Mouse (Mus musculus): Measurements from ENCODE around the gene Abi3. TPM values are rescaled to one million over a fixed set of nuclear protein-coding genes. Genes with fewer than 3 reads are reported as not detected.
"Not testable (repeated sequence)": the region's sequence is repeated elsewhere in the genome, so short reads cannot be mapped to it uniquely, and the experiment has no call there.

Abi3 gene
- 3.8 and 4.5 TPM in 2 replicates for polyA plus RNA-seq (2016; fragmentation: Nextera tagmentation; extraction: Ambion mirVana)

- H3K27ac ChIP-seq = 0 out of 2 replicates have a peak within 1 kb of the TSS, but pooled peaks have one; percentile 1
- H3K27me3 ChIP-seq = peaks cover 39% of the 10 kb centered on the region
- 13% methylated on average over 11 of the region's 11 CpGs for WGBS
- H3K4me3 ChIP-seq (replicated peaks) = peak within 1 kb of the TSS; percentile 17
- peaks cover 15% of the 10 kb centered on the region for H3K4me1 ChIP-seq (replicated peaks)
- H3K36me3 ChIP-seq = no peaks in the 10 kb centered on the region
- no peaks in the 10 kb centered on the region for H3K9me3 ChIP-seq
- peak within 1 kb of the TSS; percentile 44 for H3K4me2 ChIP-seq
- no peak for ATAC-seq (ENCODE audit: insufficient number of reproducible peaks, insufficient read depth, low FRiP score, low TSS enrichment, low read depth)
- H3K9ac ChIP-seq (replicated peaks) = 0 out of 2 replicates have a peak within 1 kb of the TSS, but pooled peaks have one; percentile 12
These were observed at the start of gene Abi3 for GRCm38 (mm10) chr11:95842074-95842681. TSS of gene Abi3 (minus strand) at chr11:95842476.

DNA sequence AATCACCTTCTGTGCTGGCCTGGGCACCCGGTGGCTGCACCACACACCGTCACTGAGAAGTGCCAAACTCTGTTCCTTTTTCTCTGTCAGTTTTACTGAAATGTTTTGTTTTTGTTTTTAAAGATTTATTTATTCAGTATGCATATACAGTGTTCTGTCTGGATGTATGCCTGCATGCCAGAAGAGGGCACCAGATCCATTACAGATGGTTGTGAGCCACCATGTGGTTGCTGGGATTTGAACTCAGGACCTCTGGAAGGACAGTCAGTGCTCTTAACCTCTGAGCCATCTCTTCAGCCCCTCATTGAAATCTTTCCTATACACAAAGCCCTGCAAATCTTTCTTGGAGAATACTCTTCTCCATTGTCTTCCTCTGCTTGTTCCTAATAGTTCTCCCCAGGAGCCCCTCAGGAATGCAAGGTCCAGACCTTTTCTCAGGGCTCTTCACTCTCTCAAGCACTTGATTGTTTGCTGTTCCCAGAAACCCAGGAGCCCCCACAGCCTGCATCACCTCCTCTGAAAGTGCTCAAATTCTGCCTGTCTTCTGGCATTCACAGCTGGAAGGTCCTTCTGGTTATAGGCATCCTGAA lies 48.3 kb upstream of the Abi3 start:
- Histone ChIP-seq H3K27me3 (no peaks in the 10 kb centered on the region), H3K4me1 (replicated peaks) (no peaks in the 10 kb centered on the region), H3K4me2 (no peak overlapping the region), H3K9me3 (no peaks in the 10 kb centered on the region), H3K27ac (no peak overlapping the region), H3K9ac (replicated peaks) (no peak overlapping the region), H3K4me3 (replicated peaks) (no peak overlapping the region), H3K36me3 (no peaks in the 10 kb centered on the region)
- ATAC-seq (ENCODE audit: insufficient number of reproducible peaks, insufficient read depth, low FRiP score, low TSS enrichment, low read depth) = no peak
- 81% methylated on average over 2 of the region's 2 CpGs for whole genome bisulfite sequencing

DNA sequence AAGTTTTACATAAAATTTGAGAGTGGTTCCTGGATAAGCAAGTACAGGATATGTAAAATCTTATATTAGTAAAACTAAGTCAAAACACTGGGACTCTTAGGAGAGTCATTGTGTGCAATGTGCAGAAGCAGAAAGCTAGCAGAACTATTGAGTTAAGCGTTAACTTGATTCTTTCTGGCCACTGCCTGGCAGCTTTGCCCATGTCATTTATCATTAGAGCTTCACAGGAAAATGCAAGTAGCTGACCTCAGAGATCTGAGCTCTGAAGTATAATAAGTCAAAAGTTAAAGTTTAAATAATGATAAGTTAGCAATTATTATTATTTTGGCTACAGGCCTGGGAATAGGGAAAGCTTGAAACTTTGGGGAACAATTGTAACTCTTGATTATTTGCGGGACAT lies 37.6 kb upstream of the Abi3 start:
- ATAC-seq (ENCODE audit: insufficient number of reproducible peaks, insufficient read depth, low FRiP score, low TSS enrichment, low read depth); H3K27ac ChIP-seq; H3K4me3 ChIP-seq (replicated peaks); H3K27me3 ChIP-seq; H3K4me1 ChIP-seq (replicated peaks); H3K4me2 ChIP-seq; H3K36me3 ChIP-seq; H3K9ac ChIP-seq (replicated peaks); H3K9me3 ChIP-seq: not testable (repeated sequence)
- WGBS = 80% methylated on average over 2 of the region's 2 CpGs

DNA sequence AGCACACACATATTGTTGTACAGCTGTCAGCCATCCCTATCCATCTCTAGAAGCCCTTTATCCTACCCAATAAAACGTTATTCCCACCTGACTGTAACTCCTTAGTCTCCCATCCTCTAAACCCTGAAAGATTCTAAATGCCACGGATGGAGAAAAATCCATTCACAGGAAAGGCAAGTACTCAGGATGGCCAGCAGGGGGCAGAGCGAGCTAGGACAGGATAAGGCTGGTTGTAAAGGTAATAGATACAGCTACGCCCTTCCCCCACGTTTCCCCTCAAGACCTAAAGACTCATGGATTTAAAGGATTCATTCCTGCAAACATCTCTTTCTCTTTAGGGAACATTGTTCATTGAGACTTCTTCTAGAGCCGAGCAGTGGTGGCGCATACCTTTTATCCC lies 34.0 kb upstream of the Abi3 start:
- H3K9ac ChIP-seq (replicated peaks) = no peak overlapping the region
- 26% methylated on average over 7 of the region's 7 CpGs for WGBS
- no peak for ATAC-seq (ENCODE audit: insufficient number of reproducible peaks, insufficient read depth, low FRiP score, low TSS enrichment, low read depth)

GRCm38 (mm10) chr11:95875804-95876203 lies 33.5 kb upstream of the Abi3 start:
- Histone ChIP-seq H3K4me2 (no peak overlapping the region), H3K9ac (replicated peaks) (no peak overlapping the region), H3K36me3 (no peaks in the 10 kb centered on the region), H3K27me3 (no peaks in the 10 kb centered on the region; the same call in 1 of the 2 replicates), H3K4me3 (replicated peaks) (no peak overlapping the region), H3K4me1 (replicated peaks) (no peaks in the 10 kb centered on the region), H3K27ac (no peak overlapping the region), H3K9me3 (no peaks in the 10 kb centered on the region; the same call in 1 of the 2 replicates)
- WGBS = 32% methylated on average over 9 of the region's 9 CpGs
- ATAC-seq (ENCODE audit: insufficient number of reproducible peaks, insufficient read depth, low FRiP score, low TSS enrichment, low read depth) = no peak

More for the DNA sequence above, 34.0 kb upstream of the Abi3 start:
- no peaks in the 10 kb centered on the region for H3K36me3 ChIP-seq
- H3K9me3 ChIP-seq = no peaks in the 10 kb centered on the region; the same call in 1 of the 2 replicates
- H3K27me3 ChIP-seq = peaks cover 3% of the 10 kb centered on the region; the same call in 1 of the 2 replicates
- H3K4me2 ChIP-seq = no peak overlapping the region
- H3K4me3 ChIP-seq (replicated peaks) = no peak overlapping the region
- no peaks in the 10 kb centered on the region for H3K4me1 ChIP-seq (replicated peaks)
- H3K27ac ChIP-seq = no peak overlapping the region

- no peak for ATAC-seq (ENCODE audit: insufficient number of reproducible peaks, insufficient read depth, low FRiP score, low TSS enrichment, low read depth)
- no peak overlapping the region for H3K27ac ChIP-seq
- no peak overlapping the region for H3K9ac ChIP-seq (replicated peaks)
- 74% methylated on average over 6 of the region's 6 CpGs for WGBS
- H3K36me3 ChIP-seq = no peaks in the 10 kb centered on the region
- no peaks in the 10 kb centered on the region for H3K27me3 ChIP-seq
- no peaks in the 10 kb centered on the region for H3K4me1 ChIP-seq (replicated peaks)
- H3K9me3 ChIP-seq = no peaks in the 10 kb centered on the region; the same call in 1 of the 2 replicates
- no peak overlapping the region for H3K4me2 ChIP-seq
- H3K4me3 ChIP-seq (replicated peaks) = no peak overlapping the region
These were observed 27.7 kb upstream of the Abi3 start for GRCm38 (mm10) chr11:95869918-95870470.

DNA sequence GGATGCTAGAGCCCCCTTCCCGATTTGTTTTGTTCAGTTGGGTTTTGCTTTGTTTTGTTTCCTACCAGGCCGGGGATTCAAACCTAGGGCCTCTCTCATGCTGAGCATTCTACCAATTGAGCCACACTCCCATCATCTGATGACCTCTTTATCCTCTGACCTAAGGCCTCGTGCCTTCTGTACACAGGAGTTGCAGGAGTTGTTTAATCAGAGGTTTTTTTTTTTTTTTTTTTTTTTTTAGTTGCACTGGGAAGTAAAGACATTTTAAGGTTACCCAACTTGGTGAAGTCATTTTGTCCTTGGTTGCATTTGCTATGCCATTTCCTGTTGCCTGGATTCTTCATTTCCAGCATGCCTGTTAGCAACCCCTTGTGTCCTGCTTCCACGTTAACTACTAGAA lies 27.2 kb upstream of the Abi3 start:
- Histone ChIP-seq H3K27me3 (no peaks in the 10 kb centered on the region), H3K27ac (no peak overlapping the region), H3K4me2 (no peak overlapping the region), H3K9me3 (no peaks in the 10 kb centered on the region; the same call in 1 of the 2 replicates), H3K4me3 (replicated peaks) (no peak overlapping the region), H3K36me3 (no peaks in the 10 kb centered on the region), H3K9ac (replicated peaks) (no peak overlapping the region), H3K4me1 (replicated peaks) (no peaks in the 10 kb centered on the region)
- no peak for ATAC-seq (ENCODE audit: insufficient number of reproducible peaks, insufficient read depth, low FRiP score, low TSS enrichment, low read depth)
- WGBS = 83% methylated on average over 4 of the region's 4 CpGs

- no peak overlapping the region for H3K9ac ChIP-seq (replicated peaks)
- H3K4me3 ChIP-seq (replicated peaks) = no peak overlapping the region
- H3K4me1 ChIP-seq (replicated peaks) = peaks cover 15% of the 10 kb centered on the region
- WGBS = 94% methylated on average over 8 of the region's 8 CpGs
- no peak for ATAC-seq (ENCODE audit: insufficient number of reproducible peaks, insufficient read depth, low FRiP score, low TSS enrichment, low read depth)
- H3K9me3 ChIP-seq = no peaks in the 10 kb centered on the region
- no peaks in the 10 kb centered on the region for H3K27me3 ChIP-seq
- no peak overlapping the region for H3K27ac ChIP-seq
- H3K4me2 ChIP-seq = no peak overlapping the region
- no peaks in the 10 kb centered on the region for H3K36me3 ChIP-seq
These were observed 19.1 kb upstream of the Abi3 start for GRCm38 (mm10) chr11:95861397-95861796.

DNA sequence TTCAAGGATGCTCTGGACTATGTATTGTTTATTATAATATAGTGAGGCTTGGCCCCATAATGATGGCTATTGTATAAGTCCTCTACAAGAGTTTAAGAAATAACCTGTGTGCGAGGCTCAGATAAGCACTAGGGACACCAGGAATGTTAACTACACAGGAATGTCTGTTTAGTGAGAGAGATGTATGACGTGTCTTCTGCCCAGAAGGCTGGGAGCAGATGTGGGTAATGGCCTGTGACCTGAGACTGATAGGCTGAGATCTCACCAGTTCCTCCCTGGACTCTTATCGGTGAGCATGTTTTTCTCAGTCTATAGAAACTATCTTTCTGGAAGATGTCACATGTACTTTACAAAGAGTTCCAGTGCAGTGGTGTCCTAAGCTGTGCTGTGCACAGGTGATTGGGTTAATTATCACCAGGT lies 17.8 kb upstream of the Abi3 start:
- H3K4me2 ChIP-seq = peak overlapping the region; percentile 75
- peak overlapping the region; percentile 71 for H3K4me3 ChIP-seq (replicated peaks)
- H3K36me3 ChIP-seq = no peaks in the 10 kb centered on the region
- H3K9ac ChIP-seq (replicated peaks) = peak overlapping the region; percentile 60; the same call in 1 of the 2 replicates
- ATAC-seq (ENCODE audit: insufficient number of reproducible peaks, insufficient read depth, low FRiP score, low TSS enrichment, low read depth) = no peak
- peaks cover 15% of the 10 kb centered on the region for H3K4me1 ChIP-seq (replicated peaks)
- WGBS = 36% methylated on average over 3 of the region's 3 CpGs
- no peaks in the 10 kb centered on the region for H3K27me3 ChIP-seq
- H3K9me3 ChIP-seq = no peaks in the 10 kb centered on the region
- 0 out of 2 replicates have a peak overlapping the region, but pooled peaks have one; percentile 95 for H3K27ac ChIP-seq

GRCm38 (mm10) chr11:95859468-95859855 lies 17.2 kb upstream of the Abi3 start:
- peak overlapping the region; percentile 75 for H3K4me2 ChIP-seq
- ATAC-seq (ENCODE audit: insufficient number of reproducible peaks, insufficient read depth, low FRiP score, low TSS enrichment, low read depth) = peak; percentile 48
- peak overlapping the region; percentile 71 for H3K4me3 ChIP-seq (replicated peaks)
- peak overlapping the region; percentile 60 for H3K9ac ChIP-seq (replicated peaks)
- WGBS = under 1% methylated on average over 35 of the region's 35 CpGs
- H3K27ac ChIP-seq = peak overlapping the region; percentile 95
- peaks cover 15% of the 10 kb centered on the region for H3K4me1 ChIP-seq (replicated peaks)
- no peaks in the 10 kb centered on the region for H3K36me3 ChIP-seq
- no peaks in the 10 kb centered on the region for H3K27me3 ChIP-seq
- H3K9me3 ChIP-seq = no peaks in the 10 kb centered on the region
